Mouse (Mus musculus): ENCODE data around the gene Utp20. TPM values are rescaled to one million over a fixed set of nuclear protein-coding genes. Genes with fewer than 3 reads are reported as not detected.

Gene Utp20
- 3.4 and 19.9 TPM in 2 replicates for polyA plus RNA-seq (2012; ENCODE audit: low replicate concordance)

DNA sequence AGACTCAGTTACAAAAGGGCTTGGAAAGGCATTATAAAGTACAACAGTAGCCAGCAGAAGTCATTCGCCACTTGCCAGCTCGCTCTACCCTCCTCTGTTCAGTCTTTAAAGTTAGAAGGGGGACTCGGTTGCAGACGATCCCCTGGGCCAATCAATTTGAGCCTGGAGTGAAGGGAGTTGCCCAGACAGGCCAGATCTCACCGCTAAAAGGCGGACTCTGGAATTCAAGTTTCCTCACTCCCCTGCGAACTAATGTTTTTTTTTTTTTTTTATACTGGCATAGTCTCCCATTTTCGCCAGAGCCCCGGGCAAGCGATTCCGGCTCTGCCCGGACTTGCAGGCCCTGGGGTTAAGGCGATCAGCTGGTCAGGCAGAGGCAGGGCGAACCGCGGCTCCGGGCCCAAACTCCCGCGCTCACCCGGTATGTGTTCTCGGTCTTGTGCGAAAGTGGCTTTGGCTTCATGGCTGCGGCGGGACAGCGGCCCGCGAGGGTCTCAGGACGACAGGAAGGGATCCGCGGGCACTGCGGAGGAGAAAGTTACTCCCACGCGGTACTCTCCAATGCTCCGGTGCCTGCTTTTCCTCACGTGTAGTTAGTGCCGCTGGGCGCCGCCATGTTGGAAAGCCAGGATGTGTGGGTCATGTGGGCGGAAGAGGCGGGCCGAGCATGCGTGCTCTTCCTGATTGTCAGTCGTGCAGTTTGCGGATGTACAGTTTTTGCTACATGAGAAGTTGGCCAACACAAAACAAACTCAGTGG, at the start of gene Utp20:
Gene Utp20 (minus strand): TSS at position 617 of the 759 bp plus-strand sequence.

DNA sequence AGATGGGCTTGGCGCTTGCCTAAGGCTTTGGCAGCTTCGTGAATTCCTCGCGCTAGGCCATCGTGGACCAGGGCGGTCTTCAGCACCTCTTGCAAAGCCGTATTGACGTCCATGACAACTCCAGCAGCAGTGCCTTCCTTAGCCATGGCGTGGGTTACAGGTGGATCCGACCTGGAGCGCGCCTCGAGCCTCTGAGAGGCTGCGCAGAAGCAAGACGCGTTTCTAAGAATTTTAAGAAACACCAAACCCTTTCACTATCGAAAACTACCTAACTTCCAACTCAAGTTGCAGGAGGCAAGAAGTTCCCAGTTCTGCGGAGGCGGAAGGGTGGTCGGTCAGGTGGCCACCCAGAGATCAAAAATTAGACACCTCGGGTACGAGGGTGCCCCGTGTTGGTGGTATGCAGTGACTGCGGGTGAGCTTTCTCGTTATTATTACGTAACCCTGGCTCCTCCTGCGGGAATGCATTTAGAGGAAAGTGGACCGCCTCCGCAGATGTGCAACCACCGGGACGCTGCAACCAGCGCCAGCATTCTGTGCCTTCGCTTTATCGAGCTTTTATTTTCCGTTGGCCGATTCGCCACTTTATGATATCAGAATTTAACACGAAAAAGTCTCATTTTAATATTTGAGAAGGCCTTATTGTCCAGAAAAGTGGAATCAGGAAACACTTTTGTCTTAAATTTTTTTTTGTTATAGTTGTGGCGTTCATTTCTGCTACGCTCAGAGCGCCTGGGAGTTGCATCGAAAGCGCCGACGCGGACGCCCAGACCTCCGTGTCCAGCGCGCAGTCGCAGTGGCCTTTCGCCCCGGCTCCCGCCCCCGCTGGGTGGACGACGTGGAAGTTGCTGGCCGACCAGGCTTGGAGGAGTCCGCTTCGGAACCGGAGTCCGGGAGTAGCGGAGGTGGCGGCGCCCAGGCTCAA, 95.8 kb downstream of the Utp20 start, which contains the start of gene Arl1:
Gene Arl1 (plus strand): TSS at position 288 of the 925 bp plus-strand sequence.

Other genes starting within 250 kb of the Utp20 start
- gene Mybpc1, start 221.7 kb downstream of the Utp20 start, polyA plus RNA-seq (2012; ENCODE audit: low replicate concordance), result not detected in 2 replicates
- 3.2 and 7.4 TPM in 2 replicates for gene Spic, start 141.8 kb downstream of the Utp20 start, polyA plus RNA-seq (2012; ENCODE audit: low replicate concordance)
- 24.3 and 33.1 TPM in 2 replicates for gene Arl1, start 95.9 kb downstream of the Utp20 start, polyA plus RNA-seq (2012; ENCODE audit: low replicate concordance)
- gene Slc5a8, start 59.2 kb upstream of the Utp20 start, polyA plus RNA-seq (2012; ENCODE audit: low replicate concordance), result not detected in 2 replicates